Comparison of ENCODE assay signal across 1 mouse cellular context in the genomic region with DNA sequence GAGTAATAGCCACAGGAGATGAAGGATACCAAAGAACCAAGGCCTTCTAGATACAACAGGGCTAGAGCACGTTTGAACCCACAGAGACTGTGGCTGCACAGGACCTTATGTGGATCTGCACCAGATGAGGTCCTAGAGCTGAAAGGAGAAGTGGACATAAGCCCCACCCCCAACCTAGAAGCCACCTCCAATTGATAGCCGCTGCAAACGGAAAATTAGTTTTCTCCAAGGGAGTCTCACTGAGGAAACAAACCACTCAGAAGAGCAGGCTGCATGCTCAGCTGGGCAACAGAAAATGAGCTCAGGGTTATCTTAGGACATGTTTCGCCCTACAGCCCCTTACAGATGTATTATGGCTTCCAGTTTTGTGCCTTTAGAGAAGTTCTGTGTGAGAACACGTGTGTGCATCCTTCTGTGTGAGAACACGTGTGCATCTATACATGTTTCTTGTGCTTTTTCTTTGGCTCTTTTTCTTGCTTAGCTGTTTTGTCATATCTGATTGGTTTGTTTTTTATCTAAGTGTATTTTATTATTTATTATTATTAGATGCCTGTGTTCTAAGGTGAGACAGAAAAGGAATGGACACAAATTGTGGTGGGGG.
A peak's percentile ranks its signal among the peaks of the same experiment; 100 is the strongest.
TF ChIP-seq lines count a peak whose summit lies in the region.

No protein-coding gene starts in this region.

TF ChIP-seq in MEL, 35 proteins besides CTCF, POLR2A, EP300 and RAD21 (continued from another document):
- TF ChIP-seq MYB (IDR thresholded peaks at IDR 0.05; ENCODE audit: low read depth, low read length) (peak; percentile 61), USF1 (IDR thresholded peaks at IDR 0.05; ENCODE audit: low read depth, low read length) (peak; percentile 60; the same call in 1 of the 2 replicates), SMC3 (IDR thresholded peaks at IDR 0.05; ENCODE audit: low read depth, low read length) (no peak), TBP (IDR thresholded peaks at IDR 0.05; ENCODE audit: low read depth, low read length) (peak; percentile 84), GATA1 (IDR thresholded peaks at IDR 0.05; ENCODE audit: low read depth, low read length) (peak; percentile 28; the same call in 1 of the 2 replicates), SIN3A (IDR thresholded peaks at IDR 0.05; ENCODE audit: low read length) (peak; percentile 70; the same call in 1 of the 2 replicates), MAFK (IDR thresholded peaks at IDR 0.05; ENCODE audit: borderline replicate concordance, low read depth, low read length) (no peak), TAL1 (IDR thresholded peaks at IDR 0.05; ENCODE audit: low read length) (no peak)
TF ChIP-seq in MEL: peak in this region for 20.
